Mouse (Mus musculus) neural tube, embryonic 11.5 days (tissue): ENCODE data around the gene Imp4. TPM values are rescaled to one million over a fixed set of nuclear protein-coding genes. Genes with fewer than 3 reads are reported as not detected.
"Not testable (repeated sequence)": the region's sequence is repeated elsewhere in the genome, so short reads cannot be mapped to it uniquely, and the experiment has no call there.

Source experiments
- ATAC-seq: fragments of 200-750 bp; cut with Nextera tagmentation; 2 replicates; pipeline ENCODE4 v1.8.0; 2017; ENCODE audit warnings: moderate number of reproducible peaks, mild to moderate bottlenecking, moderate TSS enrichment, moderate library complexity; ENCODE audit not compliant: insufficient read depth, low FRiP score, low TSS enrichment
- DNase-seq: peaks from one replicate; pipeline ENCODE4 v3.0.0-alpha.2; 2015; ENCODE audit warnings: low spot score
- H3K27ac ChIP-seq: fragments of 300-500 bp; sonication (generic); 2 replicates; pipeline ENCODE4 v1.5.1; 2014; ENCODE audit warnings: low read depth, mild to moderate bottlenecking, low read length
- H3K27me3 ChIP-seq: fragments of 300-500 bp; sonication (generic); 2 replicates; pipeline ENCODE4 v1.6.1; 2014; ENCODE audit warnings: mild to moderate bottlenecking, low read length, mixed read lengths; ENCODE audit not compliant: control insufficient read depth, insufficient read depth
- H3K36me3 ChIP-seq: fragments of 300-500 bp; sonication (generic); 2 replicates; pipeline ENCODE4 v1.6.1; 2014; ENCODE audit warnings: mild to moderate bottlenecking, low read length, moderate library complexity, mixed read lengths; ENCODE audit not compliant: control insufficient read depth, insufficient read depth
- H3K4me1 ChIP-seq: fragments of 300-500 bp; sonication (generic); 2 replicates; pipeline ENCODE4 v1.6.1; 2014; ENCODE audit warnings: low read length, mixed read lengths; ENCODE audit not compliant: control insufficient read depth, insufficient read depth
- H3K4me2 ChIP-seq: fragments of 300-500 bp; sonication (generic); 2 replicates; pipeline ENCODE4 v1.6.1; 2014; ENCODE audit warnings: low read depth, mild to moderate bottlenecking, moderate library complexity
- H3K4me3 ChIP-seq: fragments of 300-500 bp; sonication (generic); 2 replicates; pipeline ENCODE4 v1.5.1; 2014; ENCODE audit warnings: low read depth, low read length
- H3K9ac ChIP-seq: fragments of 300-500 bp; sonication (generic); 2 replicates; pipeline ENCODE4 v1.6.1; 2014; ENCODE audit warnings: mild to moderate bottlenecking, low read length
- H3K9me3 ChIP-seq: fragments of 300-500 bp; sonication (generic); 2 replicates; pipeline ENCODE4 v1.6.1; 2016; ENCODE audit warnings: low read length; ENCODE audit not compliant: control insufficient read depth
- WGBS: fragments of 180-500 bp; shearing (Covaris S2); extraction: QIAGEN DNeasy Blood & Tissue Kit; methylation state at CpG from one replicate; pipeline ENCODE4 v1.1.7; 2014; 5-methylcytosine and 5-hydroxymethylcytosine counted together
- polyA plus RNA-seq: library from polyadenylated mRNA; unstranded; fragments of >200 nt; fragmentation: Nextera tagmentation; extraction: Ambion mirVana; gene quantifications from 2 replicates; pipeline ENCODE4 v1.2.1, GENCODE M21; 2014

Gene Imp4
- polyA plus RNA-seq, 1 experiment from 2014 or later = 108 TPM

GRCm38 (mm10) chr1:34432776-34433481 lies 6.7 kb upstream of the Imp4 start:
- 6% methylated on average over 35 of the region's 35 CpGs for WGBS
- DNase-seq (peak; percentile 76), ATAC-seq (peak; percentile 43)
- Histone ChIP-seq H3K9ac (peak overlapping the region; percentile 69), H3K4me2 (peak overlapping the region; percentile 65), H3K4me3 (peak overlapping the region; percentile 41), H3K27me3 (no peaks in the 10 kb centered on the region), H3K27ac (peak overlapping the region; percentile 80), H3K4me1 (no peaks in the 10 kb centered on the region), H3K9me3 (peaks cover 7% of the 10 kb centered on the region), H3K36me3 (peaks cover 7% of the 10 kb centered on the region)

GRCm38 (mm10) chr1:34433891-34434521 lies 5.6 kb upstream of the Imp4 start:
- Histone ChIP-seq H3K27me3 (no peaks in the 10 kb centered on the region), H3K36me3 (peaks cover 7% of the 10 kb centered on the region), H3K4me2 (peak overlapping the region; percentile 52), H3K4me1 (no peaks in the 10 kb centered on the region), H3K9ac (peak overlapping the region; percentile 37; the same call in 1 of the 2 replicates), H3K9me3 (peaks cover 7% of the 10 kb centered on the region), H3K27ac (no peak overlapping the region), H3K4me3 (peak overlapping the region; percentile 56)
- DNase-seq (peak; percentile 31), ATAC-seq (no peak)
- WGBS = 13% methylated on average over 19 of the region's 19 CpGs

GRCm38 (mm10) chr1:34434660-34435160 lies 4.9 kb upstream of the Imp4 start:
- H3K9ac ChIP-seq = peak overlapping the region; percentile 77
- no peaks in the 10 kb centered on the region for H3K4me1 ChIP-seq
- ATAC-seq (peak; percentile 8; the same call in 1 of the 2 replicates), DNase-seq (peak; percentile 90)
- H3K4me3 ChIP-seq = peak overlapping the region; percentile 56
- H3K27ac ChIP-seq = peak overlapping the region; percentile 79
- peak overlapping the region; percentile 52 for H3K4me2 ChIP-seq
- WGBS = under 1% methylated on average over 30 of the region's 30 CpGs
- H3K36me3 ChIP-seq = peaks cover 7% of the 10 kb centered on the region
- no peaks in the 10 kb centered on the region for H3K27me3 ChIP-seq
- peaks cover 7% of the 10 kb centered on the region for H3K9me3 ChIP-seq

GRCm38 (mm10) chr1:34435371-34436120 lies 4.1 kb upstream of the Imp4 start:
- 39% methylated on average over 8 of the region's 8 CpGs for WGBS
- H3K4me2 ChIP-seq = peak overlapping the region; percentile 52

GRCm38 (mm10) chr1:34436374-34436773 lies 3.3 kb upstream of the Imp4 start:
- WGBS = 90% methylated on average over 3 of the region's 3 CpGs
- no peak for DNase-seq
- no peaks in the 10 kb centered on the region for H3K27me3 ChIP-seq
- no peak overlapping the region for H3K4me2 ChIP-seq
- ATAC-seq = no peak
- H3K4me1 ChIP-seq = 0 out of 2 replicates have a peak, but pooled peaks cover 2% of the 10 kb centered on the region
- H3K36me3 ChIP-seq = peaks cover 6% of the 10 kb centered on the region
- H3K9ac ChIP-seq = no peak overlapping the region
- H3K9me3 ChIP-seq = peaks cover 6% of the 10 kb centered on the region
- H3K27ac ChIP-seq = no peak overlapping the region
- no peak overlapping the region for H3K4me3 ChIP-seq

More at GRCm38 (mm10) chr1:34435371-34436120, 4.1 kb upstream of the Imp4 start:
- ATAC-seq (no peak), DNase-seq (no peak)
- Histone ChIP-seq H3K27ac (peak overlapping the region; percentile 79), H3K9ac (peak overlapping the region; percentile 77), H3K4me3 (peak overlapping the region; percentile 56), H3K4me1 (0 out of 2 replicates have a peak, but pooled peaks cover 2% of the 10 kb centered on the region), H3K27me3 (no peaks in the 10 kb centered on the region), H3K36me3 (peaks cover 7% of the 10 kb centered on the region), H3K9me3 (peaks cover 7% of the 10 kb centered on the region)

GRCm38 (mm10) chr1:34437366-34437765 lies 2.3 kb upstream of the Imp4 start:
- H3K27me3 ChIP-seq, H3K9me3 ChIP-seq, H3K4me3 ChIP-seq, H3K4me1 ChIP-seq, H3K36me3 ChIP-seq, H3K9ac ChIP-seq, H3K4me2 ChIP-seq, H3K27ac ChIP-seq, ATAC-seq, DNase-seq: not testable (repeated sequence)
- 94% methylated on average over 8 of the region's 8 CpGs for WGBS

- WGBS = 48% methylated on average over 14 of the region's 20 CpGs
- Histone ChIP-seq H3K4me2 (peak overlapping the region; percentile 64), H3K4me3 (peak overlapping the region; percentile 71), H3K9me3 (no peaks in the 10 kb centered on the region), H3K27ac (no peak overlapping the region), H3K9ac (peak overlapping the region; percentile 19; the same call in 1 of the 2 replicates), H3K27me3 (no peaks in the 10 kb centered on the region), H3K36me3 (peaks cover 6% of the 10 kb centered on the region), H3K4me1 (0 out of 2 replicates have a peak, but pooled peaks cover 2% of the 10 kb centered on the region)
- DNase-seq = no peak
- ATAC-seq = no peak
Observed at GRCm38 (mm10) chr1:34438381-34439051, 1.1 kb upstream of the Imp4 start.
